Mouse (Mus musculus): ENCODE results near the gene Ccdc84.
"Not testable (repeated sequence)": the region's sequence is repeated elsewhere in the genome, so short reads cannot be mapped to it uniquely, and the experiment has no call there.

Ccdc84 gene

DNA sequence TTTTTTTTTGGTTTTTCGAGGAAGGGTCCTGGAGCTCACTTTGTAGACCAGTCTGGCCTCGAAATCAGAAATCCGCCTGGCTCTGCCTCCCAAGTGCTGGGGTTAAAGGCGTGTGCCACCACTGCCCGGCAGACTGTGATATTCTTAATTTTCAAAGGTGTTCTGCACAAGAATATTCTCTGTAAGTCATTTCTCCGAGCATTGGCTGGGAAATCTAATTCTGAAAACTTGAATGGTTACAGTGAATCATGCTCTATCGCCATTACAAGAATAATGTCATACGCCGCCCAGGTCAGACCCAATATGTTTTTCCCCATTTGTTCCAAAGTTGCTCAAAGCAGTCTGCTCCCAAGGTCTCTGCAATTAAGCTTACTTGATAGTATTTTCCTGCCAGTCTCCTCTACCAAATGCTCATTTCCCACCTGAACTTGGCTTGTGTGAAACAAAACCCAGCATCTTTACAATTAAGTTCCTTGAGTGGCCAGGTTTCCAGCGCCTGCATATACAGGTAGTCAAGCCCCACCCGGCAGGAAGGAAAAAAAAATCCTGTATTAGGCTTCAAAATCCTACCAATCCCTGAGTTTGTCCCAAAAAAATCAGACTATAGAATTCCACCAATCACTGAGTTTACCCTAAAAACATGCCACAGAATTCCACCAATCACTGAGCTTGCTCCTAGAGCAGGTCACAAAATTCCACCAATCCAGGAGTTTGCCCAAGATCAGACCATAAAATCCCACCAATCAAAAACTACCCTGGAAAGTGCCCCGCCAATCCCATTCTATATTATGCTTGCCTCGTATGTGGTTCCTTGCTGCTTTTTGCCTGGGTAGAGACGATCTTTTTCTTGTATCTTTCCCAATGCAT is at the start of gene Ccdc84:
Gene Ccdc84, minus strand, starts transcription at position 51 of the 867 bp plus-strand sequence.
- DNase-seq (ENCODE audit: low spot score in 2 of 2): no peak

DNA sequence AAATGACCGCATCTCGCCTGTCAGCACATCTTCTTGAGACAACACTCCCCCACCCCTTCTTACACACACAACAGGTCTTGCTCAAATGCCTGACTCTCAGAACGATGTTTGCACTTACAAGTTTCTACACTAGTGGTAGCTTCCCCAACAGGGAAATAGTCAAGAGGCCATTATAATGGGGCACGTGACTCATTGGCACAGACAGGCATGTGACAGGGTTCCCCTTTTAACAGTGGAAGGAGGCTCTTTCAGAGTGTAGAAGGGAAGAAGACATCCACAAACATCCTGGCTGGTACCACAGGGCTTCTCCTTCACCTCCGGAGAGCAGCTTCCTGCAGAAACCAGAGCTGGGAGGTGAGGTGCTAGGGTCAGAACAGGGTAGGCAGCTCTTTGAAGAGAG is 43.6 kb upstream of the Ccdc84 start:
- DNase-seq (ENCODE audit: low spot score in 2 of 2): peak in 1 of 2 experiments; percentile 24

DNA sequence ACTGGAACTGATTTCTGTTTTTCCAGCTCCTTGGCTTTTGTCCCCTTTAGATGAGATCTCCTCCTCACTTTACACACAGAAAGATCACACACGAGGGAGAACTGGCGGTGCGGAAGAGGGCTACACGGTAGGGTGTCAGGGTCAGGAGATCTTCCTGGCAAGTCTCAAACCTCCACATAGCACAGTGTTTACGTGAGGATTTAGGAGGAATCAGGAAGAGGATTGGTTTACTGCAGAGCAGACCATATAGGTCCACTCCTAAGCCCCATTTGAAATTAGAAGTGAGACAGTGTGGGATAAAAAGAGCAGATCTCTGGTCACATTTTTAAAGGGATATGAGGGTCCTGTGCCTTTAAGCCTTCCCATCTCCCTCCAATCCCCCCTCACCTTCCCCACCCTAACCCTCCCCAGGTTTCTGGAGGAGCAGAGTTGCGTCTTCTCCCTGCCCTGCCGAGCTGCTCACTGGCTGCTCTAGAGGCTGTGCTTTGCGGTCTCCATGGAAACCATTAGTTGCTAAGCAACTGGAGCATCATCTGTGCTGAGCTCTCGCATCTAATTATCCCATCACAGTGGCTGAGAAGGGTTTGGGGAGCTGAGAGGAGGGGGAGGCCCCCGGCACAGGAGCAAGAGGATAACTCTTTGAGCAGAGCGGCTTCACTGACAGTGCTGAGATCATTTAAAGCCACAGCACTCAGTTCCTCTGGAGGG is 38.8 kb upstream of the Ccdc84 start:
- DNase-seq (ENCODE audit: low spot score in 2 of 2): no peak

DNA sequence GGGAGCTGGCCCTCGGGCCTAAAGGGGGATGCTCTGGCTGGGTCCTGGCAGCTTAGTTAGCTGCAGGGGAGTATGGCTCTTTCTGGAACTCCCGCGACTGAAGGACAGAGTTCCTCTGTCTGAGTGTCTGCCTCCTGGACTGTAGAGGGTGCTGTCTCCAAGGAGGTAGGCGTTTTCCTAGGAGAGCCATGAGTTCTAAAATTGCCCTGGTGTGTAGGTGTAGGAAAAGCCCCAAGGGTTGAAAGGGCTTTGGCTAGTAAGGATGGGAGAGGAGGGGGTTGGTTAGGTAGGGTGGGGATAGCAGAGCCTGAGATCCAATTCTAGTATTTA is 36.5 kb upstream of the Ccdc84 start, which contains the start of gene Upk2:
Gene Upk2, minus strand, starts transcription at position 86 of the 330 bp plus-strand sequence.
- no peak for DNase-seq (ENCODE audit: low spot score in 2 of 2)

DNA sequence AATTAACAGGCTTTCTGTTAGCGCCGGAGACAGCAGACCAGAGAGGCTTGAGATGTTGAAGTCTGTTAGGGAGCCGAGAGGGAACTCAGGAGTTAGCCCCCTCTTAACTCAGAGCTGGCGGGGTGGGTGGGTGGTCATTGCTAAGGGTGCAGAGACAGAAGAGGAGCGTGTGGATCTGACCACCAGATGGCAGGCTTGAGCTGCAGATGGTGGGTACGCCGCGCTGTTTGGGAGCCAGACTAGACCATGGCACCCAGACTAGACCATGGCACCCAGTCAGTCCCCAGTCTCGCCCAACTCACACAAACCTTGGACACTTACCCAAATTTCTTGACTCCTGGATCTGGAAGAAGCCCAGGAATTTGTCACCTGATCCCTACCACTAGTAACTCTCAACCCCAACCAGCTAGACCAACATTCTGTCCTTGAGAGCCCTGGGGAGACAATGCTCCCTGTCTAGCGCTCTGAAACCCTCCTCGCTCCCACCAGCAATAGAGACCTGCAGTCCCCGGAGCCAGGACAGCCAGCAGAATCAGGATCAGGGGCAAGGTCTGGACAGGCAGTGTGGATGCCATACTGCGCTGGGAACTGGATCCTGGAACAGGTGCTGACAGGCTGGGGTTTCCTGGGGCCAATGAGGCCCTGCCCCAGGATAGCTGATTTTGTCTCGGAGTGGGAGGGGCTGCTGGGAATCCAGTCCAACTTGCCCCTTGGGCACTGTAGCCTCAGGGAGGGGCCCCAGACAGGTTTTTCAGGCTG is 35.9 kb upstream of the Ccdc84 start:
- DNase-seq (ENCODE audit: low spot score in 2 of 2): peak; percentile 55 to 75

DNA sequence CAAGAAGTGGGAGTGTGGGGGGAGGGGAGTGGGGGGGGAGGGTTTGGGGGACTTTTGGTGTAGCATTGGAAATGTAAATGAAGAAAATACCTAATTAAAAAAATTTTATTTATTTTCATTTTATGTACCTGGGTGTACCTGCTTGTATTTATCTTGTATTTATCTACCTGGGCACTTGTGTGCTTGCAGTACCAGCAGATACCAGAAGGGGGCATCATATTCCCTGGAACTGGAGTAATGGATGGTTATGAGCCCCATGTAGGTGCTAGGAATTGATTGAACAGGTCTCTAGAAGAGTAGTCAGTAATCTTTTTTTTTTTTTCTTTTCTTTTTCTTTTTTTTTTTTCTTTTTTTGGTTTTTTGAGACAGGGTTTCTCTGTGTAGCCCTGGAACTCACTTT is 32.0 kb upstream of the Ccdc84 start:
- DNase-seq (ENCODE audit: low spot score in 2 of 2): no peak

DNA sequence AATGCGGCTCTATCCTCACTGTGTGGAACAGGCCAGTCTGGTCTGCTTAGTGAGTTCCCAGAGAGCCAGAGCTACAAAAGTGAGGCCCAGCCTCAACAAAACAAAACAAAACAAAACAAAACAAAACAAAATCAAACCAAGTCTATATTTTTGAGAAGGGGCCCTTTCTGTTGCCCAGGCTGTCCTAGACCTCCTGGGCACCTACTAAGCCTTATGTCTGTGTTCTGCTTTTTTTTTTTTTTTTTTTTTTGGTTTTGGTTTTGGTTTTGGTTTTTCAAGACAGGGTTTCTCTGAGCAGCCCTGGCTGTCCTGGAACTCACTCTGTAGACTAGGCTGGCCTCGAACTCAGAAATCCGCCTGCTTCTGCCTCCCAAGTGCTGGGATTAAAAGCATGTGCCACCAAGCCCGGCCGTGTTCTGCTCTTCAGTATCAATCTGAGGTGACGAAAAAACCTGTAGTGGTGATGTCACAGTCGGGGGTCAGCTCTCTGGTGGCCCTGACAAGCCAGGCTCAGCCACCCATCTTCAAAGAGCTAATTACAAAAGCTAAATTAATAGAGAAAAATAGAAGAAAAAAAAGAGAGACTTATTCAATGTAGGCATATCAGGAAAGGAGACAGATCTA is 26.1 kb upstream of the Ccdc84 start:
- not testable (repeated sequence) for DNase-seq (ENCODE audit: low spot score in 2 of 2)

DNA sequence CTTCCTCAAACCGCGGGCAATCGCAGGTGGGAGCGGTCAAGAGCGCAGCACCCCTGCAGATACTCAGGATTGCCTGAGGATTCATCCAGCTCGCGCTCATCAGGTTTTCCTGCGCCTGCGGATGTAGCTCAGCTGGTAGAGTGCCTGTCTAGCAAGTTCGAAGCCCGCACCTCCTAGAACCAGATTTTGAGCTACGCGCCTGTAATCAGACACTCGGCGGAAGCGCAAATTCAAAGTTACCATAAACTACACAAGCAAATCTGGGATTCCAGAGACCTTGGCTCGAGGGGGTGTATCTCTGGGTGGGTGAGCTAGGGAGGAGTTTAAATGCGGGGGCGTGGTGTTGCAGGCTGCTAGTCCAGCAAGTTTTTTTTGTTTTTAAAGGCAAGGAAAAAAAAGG is 22.6 kb upstream of the Ccdc84 start, which contains the start of gene Foxr1:
Gene Foxr1, minus strand, starts transcription at position 176 of the 400 bp plus-strand sequence.
- DNase-seq (ENCODE audit: low spot score in 2 of 2): no peak

DNA sequence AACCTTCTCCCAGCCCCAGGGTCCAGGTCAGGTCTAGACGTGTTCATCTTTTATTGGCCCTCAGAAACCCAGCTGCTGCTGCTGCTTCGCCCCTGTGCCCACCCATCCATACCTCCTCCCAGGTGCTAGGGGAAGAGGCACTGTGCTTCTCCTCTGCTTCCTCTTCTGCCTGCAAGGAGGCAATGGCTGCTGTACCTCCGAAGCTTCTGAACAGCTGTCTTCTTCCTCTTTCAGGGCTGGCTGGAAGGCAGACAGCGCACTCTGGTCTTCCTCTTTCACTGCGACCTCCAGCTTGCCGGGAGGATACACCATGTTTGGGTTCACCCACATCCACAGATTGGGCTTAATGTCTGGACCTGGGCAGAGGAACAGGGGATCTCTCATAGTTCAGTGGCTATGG is 17.4 kb upstream of the Ccdc84 start:
- peak in 1 of 2 experiments; percentile 19 for DNase-seq (ENCODE audit: low spot score in 2 of 2)

DNA sequence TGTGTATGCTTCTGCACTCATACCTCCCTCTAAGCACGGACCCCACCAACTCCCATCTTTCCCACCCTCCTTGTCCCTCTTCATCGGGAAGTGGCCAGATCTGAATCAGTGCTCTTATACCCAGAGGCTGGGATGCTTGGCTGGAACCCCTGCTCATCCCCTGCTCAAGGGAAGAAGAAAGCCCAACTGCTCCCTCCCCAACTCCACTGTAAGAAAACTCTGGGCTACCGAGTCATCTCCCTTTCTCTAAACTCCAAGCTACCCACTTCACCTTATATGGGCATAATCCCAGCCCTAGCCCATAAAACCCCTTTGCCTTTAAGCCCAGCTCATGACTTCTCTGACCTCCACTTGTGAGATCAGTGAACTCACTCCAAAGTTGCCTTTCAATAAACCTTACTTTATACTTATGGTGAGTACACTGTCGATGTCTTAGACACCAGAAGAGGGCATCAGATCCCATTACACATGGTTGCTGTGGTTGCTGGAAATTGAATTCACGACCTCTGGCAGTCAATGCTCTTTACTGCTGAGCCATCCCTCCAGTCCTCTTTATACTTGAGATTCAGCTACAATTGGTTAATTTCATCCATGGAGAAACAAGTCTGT is 14.3 kb upstream of the Ccdc84 start:
- DNase-seq (ENCODE audit: low spot score in 2 of 2): no peak

DNA sequence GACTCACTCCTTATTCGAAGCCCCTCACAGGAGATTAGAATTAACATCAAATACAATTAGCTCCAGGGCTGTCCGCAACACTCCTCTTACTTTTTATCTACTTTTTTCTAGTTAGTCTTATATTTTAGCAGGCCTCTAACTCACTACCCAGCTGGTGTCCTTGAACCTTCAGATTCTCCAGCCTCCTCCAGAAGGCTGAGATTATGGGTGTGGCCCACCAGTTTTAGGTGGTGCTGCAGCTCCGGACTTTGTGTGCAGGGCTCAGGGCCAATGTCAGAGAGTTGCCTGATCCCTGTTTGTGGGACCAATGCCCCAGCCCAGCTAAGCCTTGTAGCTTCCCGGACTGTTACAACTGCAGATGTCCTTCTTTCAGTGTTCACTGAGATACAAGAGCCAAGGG is 5.2 kb upstream of the Ccdc84 start:
- DNase-seq (ENCODE audit: low spot score in 2 of 2): no peak

DNA sequence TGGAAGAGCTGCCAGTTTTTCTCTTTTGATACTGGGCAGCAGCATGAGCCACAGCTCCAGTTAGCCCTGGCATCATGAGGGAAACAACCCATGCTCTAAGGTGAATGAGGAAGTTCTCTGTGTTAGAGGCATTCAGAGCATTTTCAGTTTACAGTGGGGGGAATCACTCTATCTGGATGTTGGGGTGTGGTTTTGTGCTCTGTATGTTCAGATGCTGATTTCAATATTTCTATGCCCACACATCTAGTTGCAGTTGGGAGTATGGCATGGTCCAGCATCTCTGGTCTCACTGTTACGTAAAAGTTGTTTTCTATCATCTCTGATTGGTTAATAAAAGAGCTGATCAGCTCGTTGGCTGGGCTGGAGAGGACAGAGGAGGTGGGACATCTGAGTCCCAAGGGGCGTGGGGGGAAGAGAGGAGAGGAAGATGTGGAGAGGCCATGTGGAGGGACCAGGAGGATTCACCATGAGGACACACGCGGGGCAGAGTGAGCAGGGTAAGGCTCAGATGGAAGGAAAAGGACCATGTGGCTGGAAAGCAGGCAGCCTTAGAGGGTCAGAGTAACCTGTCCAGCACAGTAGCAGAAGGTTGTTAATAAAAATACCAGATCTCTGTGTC is 2.0 kb upstream of the Ccdc84 start:
- DNase-seq (ENCODE audit: low spot score in 2 of 2): no peak

DNA sequence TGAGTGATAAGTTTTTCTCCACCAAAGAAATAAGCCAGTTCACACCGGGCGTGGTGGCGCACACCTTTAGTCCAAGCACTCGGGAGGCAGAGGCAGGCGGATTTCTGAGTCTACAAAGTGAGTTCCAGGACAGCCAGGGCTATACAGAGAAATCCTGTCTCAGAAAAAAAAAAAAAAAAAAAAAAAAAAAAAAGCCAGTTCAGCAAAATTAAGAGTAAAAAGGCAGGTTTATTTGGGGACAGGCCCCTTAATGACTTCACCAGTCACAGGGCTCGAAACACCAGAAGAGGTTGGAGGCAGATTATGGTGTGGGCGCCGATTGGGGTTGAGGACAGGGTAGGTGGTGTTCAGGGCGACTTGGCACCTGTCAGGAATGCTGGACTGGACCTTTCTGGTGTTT is 1.4 kb upstream of the Ccdc84 start:
- DNase-seq (ENCODE audit: low spot score in 2 of 2): not testable (repeated sequence)

DNA sequence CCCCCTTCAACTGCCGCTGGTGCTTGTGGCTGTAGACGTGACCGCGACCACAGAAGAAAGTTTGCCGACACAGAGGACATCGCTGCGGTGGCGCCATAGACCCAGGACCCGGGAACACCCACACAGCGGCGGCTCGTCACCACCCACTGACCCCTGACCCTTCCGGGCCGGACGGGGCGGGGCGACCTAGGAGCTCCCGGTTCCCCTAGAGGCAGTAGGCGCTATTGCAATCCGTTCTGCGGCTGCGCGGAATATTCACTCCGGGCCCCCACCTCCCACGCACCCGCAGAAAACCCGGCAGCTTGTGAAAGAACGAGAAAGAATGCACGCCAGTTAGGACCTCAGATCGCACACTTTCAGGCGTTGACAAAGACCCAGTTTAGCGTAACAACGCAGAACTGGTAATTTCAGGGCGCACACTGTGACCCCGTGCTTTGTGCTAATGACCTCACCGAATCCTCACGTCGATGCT is 441 bp downstream of the Ccdc84 start:
- DNase-seq (ENCODE audit: low spot score in 2 of 2): peak; percentile 93 to 95

DNA sequence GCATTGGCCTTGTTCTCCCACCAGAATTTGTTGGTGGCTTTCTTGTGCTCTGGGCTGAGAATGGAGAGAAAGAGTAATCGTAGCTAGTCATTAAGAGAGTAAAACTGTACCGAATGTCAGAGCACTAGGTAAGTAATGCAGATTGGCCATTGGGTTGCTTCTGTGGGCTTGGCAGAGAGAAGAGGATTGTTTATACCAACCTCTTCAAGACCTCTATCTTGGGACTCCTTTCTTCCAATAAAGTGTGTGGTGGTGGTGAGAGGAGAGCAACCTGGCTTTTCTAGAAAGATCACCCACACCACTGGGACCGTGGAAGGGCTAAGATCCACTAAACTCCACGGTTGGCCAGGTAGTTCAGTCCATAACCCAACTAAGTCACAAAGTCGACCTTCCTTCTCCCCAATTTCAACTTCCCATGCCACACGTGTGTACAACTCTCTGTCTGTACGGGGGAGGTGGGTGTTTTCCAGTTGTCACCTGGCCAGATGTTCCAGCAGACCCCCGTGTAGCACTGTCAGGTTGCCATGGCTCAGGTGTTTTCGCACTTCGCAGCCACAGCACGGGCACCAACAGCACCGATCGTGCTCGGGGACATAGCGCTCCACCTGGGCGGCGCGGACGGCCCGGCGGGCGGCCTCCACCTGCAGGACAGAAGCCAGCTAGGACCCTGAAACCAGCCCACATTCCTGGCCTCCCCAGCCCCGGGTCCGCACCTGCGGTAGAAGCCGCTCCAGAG is 1.0 kb downstream of the Ccdc84 start:
- DNase-seq (ENCODE audit: low spot score in 2 of 2): no peak

DNA sequence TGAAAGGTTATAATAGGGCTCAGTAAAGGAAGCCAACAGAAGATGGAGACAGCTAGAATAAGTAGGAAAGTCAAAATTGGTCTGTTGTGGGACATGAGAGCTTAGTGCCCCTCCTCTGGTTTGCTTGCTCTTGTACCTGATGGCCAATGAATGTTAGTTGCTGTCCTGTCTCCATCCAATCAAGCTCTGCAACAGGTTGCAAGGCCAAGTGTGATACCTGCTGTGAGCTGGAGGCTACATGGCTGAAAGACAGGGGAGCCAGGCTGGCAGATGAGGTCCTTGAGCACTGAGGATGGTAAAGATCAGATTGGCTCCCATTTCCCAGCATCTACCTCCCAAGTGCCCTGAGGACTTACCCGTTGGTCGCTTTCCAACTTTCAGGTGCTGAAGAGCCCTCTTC is 5.6 kb downstream of the Ccdc84 start:
- DNase-seq (ENCODE audit: low spot score in 2 of 2): no peak

DNA sequence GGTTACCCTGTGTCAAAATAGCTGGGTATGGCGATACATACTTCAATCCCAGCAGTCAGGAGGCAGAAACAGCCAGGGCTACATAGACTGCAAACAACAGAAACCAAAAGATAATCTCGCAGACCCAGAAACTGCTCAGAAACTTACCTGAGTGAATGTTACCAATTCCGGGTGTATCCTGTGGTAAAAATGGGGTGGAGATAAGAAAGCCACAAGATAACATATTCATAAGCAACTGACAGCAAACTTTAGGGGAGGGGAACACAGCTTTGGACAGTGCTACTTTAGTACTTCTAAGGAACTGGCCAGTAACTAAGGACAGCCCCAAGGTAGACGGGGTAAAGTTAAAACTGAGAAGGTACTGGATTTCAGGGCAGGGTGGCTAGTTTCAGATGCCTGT is 6.1 kb downstream of the Ccdc84 start:
- DNase-seq (ENCODE audit: low spot score in 2 of 2): no peak

DNA sequence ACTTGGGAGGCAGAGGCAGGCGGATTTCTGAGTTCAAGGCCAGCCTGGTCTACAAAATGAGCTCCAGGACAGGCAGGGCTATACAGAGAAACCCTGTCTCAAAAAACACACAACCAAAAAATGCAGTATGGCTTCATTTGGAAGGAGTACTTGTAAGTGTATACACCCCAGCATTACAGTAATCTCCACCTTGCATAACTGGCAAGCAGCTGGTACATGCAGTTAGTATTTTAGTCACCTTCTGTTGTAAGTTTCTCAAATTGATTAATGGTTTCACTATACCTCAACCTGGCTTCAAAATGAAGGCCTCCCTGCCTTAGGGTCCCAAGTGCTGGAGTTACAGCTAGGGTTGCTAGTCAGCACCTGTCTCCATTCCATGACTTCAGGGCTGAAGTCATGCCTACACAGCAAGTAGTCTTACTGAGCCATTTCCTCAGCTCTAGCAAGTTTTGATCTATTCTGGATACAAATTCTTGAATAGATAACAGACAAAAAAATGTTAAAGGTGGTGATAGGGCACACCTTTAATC is 6.7 kb downstream of the Ccdc84 start:
- no peak for DNase-seq (ENCODE audit: low spot score in 2 of 2)

DNA sequence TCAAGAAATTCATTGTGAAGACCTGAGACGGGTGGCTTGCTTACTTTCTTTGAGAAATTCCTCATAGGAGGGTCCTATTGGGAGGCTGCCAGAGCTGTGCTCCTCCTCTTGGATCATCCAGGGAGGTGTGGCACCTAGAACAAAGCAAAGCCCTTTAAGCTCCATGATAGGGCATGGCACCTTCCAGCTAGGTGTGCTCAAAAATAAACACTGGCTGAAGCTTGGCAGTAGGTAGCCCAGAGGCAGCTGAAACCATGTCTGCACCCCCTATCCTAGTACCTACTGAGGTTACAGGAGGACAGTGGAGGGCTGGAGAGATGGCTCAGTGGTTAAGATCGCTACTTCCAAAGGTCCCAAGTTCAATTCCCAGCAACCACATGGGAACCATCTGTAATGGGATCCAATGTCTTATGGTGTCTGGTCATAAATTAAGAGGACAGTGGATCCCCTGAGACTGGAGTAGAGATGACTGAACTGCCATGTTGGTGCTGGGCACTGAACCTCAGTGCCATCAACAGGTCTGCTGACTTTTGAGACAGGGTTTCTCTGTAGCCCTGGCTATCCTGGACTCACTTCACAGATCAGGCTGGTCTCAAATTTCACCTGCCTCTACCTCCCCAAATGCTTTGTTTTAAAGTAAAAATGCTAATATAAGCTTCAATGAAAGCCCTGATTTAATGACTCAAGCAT is 7.6 kb downstream of the Ccdc84 start:
- no peak for DNase-seq (ENCODE audit: low spot score in 2 of 2)
